Mouse (Mus musculus) intestine, postnatal 0 days (tissue): Measurements from ENCODE around the gene Sphk1. TPM values are rescaled to one million over a fixed set of nuclear protein-coding genes. Genes with fewer than 3 reads are reported as not detected.

Experiments used
- ATAC-seq: fragments of 200-750 bp; cut with Nextera tagmentation; 2 replicates; pipeline ENCODE4 v1.8.0; 2017; ENCODE audit warnings: mild to moderate bottlenecking, moderate TSS enrichment, moderate library complexity
- H3K27ac ChIP-seq: fragments of 300-500 bp; sonication (generic); 2 replicates; pipeline ENCODE4 v1.5.1; 2014; ENCODE audit warnings: mild to moderate bottlenecking, low read depth, low read length, moderate library complexity
- H3K27me3 ChIP-seq: fragments of 300-500 bp; sonication (generic); replicated peaks from 2 replicates; pipeline ENCODE4 v1.6.1; 2014; ENCODE audit warnings: low read length, mixed read lengths; ENCODE audit not compliant: control insufficient read depth, insufficient read depth
- H3K36me3 ChIP-seq: fragments of 300-500 bp; sonication (generic); 2 replicates; pipeline ENCODE4 v1.6.1; 2014; ENCODE audit warnings: mild to moderate bottlenecking, moderate library complexity; ENCODE audit not compliant: control insufficient read depth, insufficient read depth
- H3K4me1 ChIP-seq: fragments of 300-500 bp; sonication (generic); replicated peaks from 2 replicates; pipeline ENCODE4 v1.6.1; 2014; ENCODE audit warnings: antibody characterized with exemption, low read length, mixed read lengths; ENCODE audit not compliant: control insufficient read depth, insufficient read depth
- H3K4me2 ChIP-seq: fragments of 300-500 bp; sonication (generic); replicated peaks from 2 replicates; pipeline ENCODE4 v1.6.1; 2014; ENCODE audit warnings: low read depth, mild to moderate bottlenecking, moderate library complexity
- H3K4me3 ChIP-seq: fragments of 300-500 bp; sonication (generic); 2 replicates; pipeline ENCODE4 v1.5.1; 2014; ENCODE audit warnings: low read depth, low read length
- H3K9ac ChIP-seq: fragments of 300-500 bp; sonication (generic); 2 replicates; pipeline ENCODE4 v1.6.1; 2014; ENCODE audit warnings: mild to moderate bottlenecking, low read depth, low read length
- H3K9me3 ChIP-seq: fragments of 300-500 bp; sonication (generic); 2 replicates; pipeline ENCODE4 v1.6.1; 2016; ENCODE audit warnings: mixed run types; ENCODE audit not compliant: control insufficient read depth
- CTCF ChIP-seq: sonication (generic); IDR thresholded peaks from 2 replicates; pipeline ENCODE4 v1.5.1; 2016; ENCODE audit warnings: low read depth, mild to moderate bottlenecking, control low read depth, antibody characterized with exemption, moderate library complexity
- WGBS: fragments of 180-500 bp; shearing (Covaris S2); extraction: QIAGEN DNeasy Blood & Tissue Kit; methylation state at CpG from one replicate; pipeline ENCODE4 v1.1.7; 2014; 5-methylcytosine and 5-hydroxymethylcytosine counted together
- polyA plus RNA-seq: library from polyadenylated mRNA; unstranded; fragments of >200 nt; fragmentation: Nextera tagmentation; extraction: Ambion mirVana; gene quantifications from 2 replicates; pipeline ENCODE4 v1.2.1, GENCODE M21; 2015

Gene Sphk1
- polyA plus RNA-seq, 1 experiment from 2014 or later: 2.5 TPM

DNA sequence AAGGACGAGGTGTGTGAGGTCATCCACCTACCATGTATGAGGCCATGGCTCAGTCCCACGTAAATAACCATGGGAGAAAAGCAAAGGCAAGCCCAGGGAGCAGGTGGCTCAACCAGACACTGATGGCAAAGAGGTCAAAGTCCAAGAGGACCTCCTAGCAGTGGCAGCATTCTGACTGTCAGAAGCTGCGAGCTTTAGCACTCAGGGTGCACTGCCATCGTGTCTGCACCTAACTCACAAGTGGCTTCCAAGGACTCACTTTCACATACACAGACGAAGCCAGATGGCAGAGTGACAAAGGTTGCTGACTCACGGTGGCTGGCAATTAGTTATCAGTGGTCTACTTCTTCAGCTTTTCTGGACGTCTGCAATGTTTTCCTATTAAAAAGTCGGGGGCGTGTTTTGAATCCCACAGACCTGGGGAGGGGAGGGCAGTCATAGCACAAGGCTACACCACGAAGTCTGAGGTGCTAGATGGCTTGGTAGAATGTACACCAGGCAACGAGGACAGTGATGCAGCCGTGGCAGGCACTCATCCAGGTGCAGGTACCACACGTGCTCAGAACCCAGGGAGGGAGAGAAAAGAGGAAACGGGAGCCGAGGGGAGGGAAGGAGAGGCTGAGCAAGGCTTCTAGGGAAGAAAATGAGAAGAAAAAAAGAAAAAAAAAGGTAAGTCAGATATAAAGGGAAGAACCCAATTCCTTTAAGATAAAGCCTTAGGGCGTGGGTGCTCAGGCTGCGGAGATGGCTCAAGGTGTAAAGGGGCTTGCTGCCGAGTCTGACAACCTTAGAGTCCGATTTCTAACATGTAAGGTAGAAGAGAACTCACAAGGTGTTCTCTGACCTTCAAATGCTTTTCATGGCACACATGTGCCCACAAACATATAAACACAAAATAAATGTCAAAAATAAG is 41.3 kb downstream of the Sphk1 start:
- Histone ChIP-seq H3K4me2 (no peak overlapping the region), H3K4me1 (no peaks in the 10 kb centered on the region), H3K27me3 (no peaks in the 10 kb centered on the region), H3K27ac (no peak overlapping the region), H3K4me3 (no peak overlapping the region), H3K36me3 (no peaks in the 10 kb centered on the region), H3K9ac (no peak overlapping the region), H3K9me3 (no peaks in the 10 kb centered on the region)
- no peak for TF ChIP-seq CTCF
- ATAC-seq: peak; percentile 67
- WGBS: 51% methylated on average over 19 of the region's 19 CpGs

DNA sequence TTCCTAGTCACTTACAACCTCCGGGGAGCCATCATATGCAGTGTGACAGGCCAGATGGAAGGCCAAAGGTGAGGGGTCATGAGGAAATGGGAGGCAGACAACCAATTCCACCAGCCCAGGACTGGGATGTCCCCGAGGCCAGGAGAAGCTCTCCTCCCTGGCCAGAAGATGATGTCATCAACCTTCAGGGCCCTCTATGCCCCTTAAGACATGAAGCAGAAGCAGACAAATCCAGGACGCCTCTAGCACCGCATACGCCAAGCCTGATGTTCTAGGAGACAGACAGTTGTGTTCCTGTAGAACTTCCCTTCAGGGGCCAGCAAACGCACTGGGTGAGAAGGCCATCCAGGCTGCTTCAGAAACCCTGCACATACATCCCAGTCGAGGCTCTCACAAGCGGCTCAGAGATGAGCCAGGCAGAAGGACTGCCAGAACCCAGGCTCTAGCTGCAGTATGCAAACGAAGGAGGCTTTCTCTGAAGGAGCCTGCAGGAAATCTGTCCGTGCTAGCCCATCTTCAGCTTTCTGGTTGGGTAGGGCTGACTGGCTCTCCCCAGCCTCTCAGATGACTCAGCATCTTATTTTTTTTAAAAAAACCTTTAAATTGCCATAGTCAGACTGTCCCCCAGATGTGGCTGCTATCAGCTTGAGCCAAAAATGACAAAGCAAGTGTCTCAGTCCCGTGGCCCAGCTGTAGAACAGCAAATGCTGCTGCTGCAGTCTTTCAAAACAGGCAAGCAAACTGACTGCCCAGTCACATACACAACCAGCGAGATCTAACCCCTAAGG is 42.2 kb downstream of the Sphk1 start:
- Histone ChIP-seq H3K27ac (no peak overlapping the region), H3K4me3 (no peak overlapping the region), H3K27me3 (no peaks in the 10 kb centered on the region), H3K4me2 (no peak overlapping the region), H3K4me1 (no peaks in the 10 kb centered on the region), H3K9me3 (no peaks in the 10 kb centered on the region), H3K36me3 (no peaks in the 10 kb centered on the region), H3K9ac (no peak overlapping the region)
- WGBS: 62% methylated on average over 12 of the region's 12 CpGs
- ATAC-seq: no peak
- TF ChIP-seq CTCF: no peak

DNA sequence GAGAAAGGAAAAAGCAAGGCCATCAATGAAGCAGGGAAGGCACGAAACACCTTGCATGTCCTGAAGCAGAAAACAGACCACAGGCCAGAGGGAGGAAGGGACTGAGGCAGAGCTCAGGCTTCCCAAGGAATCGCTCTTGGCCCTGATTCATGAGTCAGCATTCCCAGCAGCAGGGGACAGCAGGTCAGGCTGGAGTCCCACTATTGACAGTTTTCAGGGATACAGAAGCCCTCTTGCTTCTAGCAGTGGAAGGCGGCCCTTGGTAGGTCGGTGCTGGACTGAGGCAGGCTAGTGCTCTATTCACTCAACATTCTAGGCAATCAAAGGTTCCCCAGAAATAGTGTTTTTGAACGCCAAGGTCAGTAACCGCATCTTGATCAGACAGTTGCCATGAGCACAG is 43.8 kb downstream of the Sphk1 start:
- Histone ChIP-seq H3K9me3 (no peaks in the 10 kb centered on the region), H3K4me1 (no peaks in the 10 kb centered on the region), H3K4me2 (no peak overlapping the region), H3K27me3 (no peaks in the 10 kb centered on the region), H3K9ac (no peak overlapping the region), H3K27ac (no peak overlapping the region), H3K36me3 (no peaks in the 10 kb centered on the region), H3K4me3 (no peak overlapping the region)
- WGBS: 76% methylated on average over 6 of the region's 6 CpGs
- no peak for ATAC-seq
- no peak for TF ChIP-seq CTCF

- ATAC-seq: no peak
- Histone ChIP-seq H3K27me3 (no peaks in the 10 kb centered on the region), H3K4me1 (no peaks in the 10 kb centered on the region), H3K9ac (no peak overlapping the region), H3K9me3 (no peaks in the 10 kb centered on the region), H3K4me3 (no peak overlapping the region), H3K36me3 (no peaks in the 10 kb centered on the region), H3K27ac (no peak overlapping the region), H3K4me2 (no peak overlapping the region)
- WGBS: 87% methylated on average over 6 of the region's 6 CpGs
- no peak for TF ChIP-seq CTCF
These were observed 44.3 kb downstream of the Sphk1 start for GRCm38 (mm10) chr11:116574982-116575381.

- 86% methylated on average over 2 of the region's 2 CpGs for WGBS
- no peaks in the 10 kb centered on the region for H3K9me3 ChIP-seq
- ATAC-seq: no peak
- H3K4me3 ChIP-seq: no peak overlapping the region
- no peak for TF ChIP-seq CTCF
- no peaks in the 10 kb centered on the region for H3K27me3 ChIP-seq
- H3K4me2 ChIP-seq: no peak overlapping the region
- H3K36me3 ChIP-seq: no peaks in the 10 kb centered on the region
- H3K27ac ChIP-seq: no peak overlapping the region
- H3K9ac ChIP-seq: no peak overlapping the region
- no peaks in the 10 kb centered on the region; the same call in 1 of the 2 replicates for H3K4me1 ChIP-seq
These were observed 44.7 kb downstream of the Sphk1 start for GRCm38 (mm10) chr11:116575396-116575795.

GRCm38 (mm10) chr11:116579280-116579679 is 48.6 kb downstream of the Sphk1 start:
- TF ChIP-seq CTCF: no peak
- Histone ChIP-seq H3K4me2 (no peak overlapping the region), H3K27ac (no peak overlapping the region), H3K27me3 (no peaks in the 10 kb centered on the region), H3K4me3 (no peak overlapping the region), H3K9me3 (no peaks in the 10 kb centered on the region), H3K36me3 (no peaks in the 10 kb centered on the region), H3K9ac (no peak overlapping the region), H3K4me1 (no peaks in the 10 kb centered on the region; the same call in 1 of the 2 replicates)
- 95% methylated on average over 3 of the region's 3 CpGs for WGBS
- ATAC-seq: no peak
